Mouse (Mus musculus): Measurements from ENCODE around the gene Npc1l1.

DNA sequence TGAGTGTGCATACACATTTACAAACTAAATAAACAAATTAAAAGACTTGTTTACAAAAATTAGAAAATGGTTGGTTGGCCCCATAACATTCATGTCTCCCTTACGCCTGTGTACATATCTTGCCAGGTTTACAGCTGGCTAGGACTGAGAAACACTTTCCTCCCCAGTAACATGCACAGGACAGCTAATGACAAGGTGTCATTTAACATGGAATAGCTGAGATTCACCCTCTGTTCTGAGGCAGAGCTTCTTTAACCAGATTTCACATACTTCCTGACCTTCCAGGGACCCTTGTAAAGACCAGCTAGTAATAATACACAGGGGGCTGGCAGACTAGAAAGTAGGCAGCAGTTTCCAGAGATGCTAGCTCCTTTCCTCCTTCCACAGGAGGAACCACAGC is 21.8 kb downstream of the Npc1l1 start:
- TF ChIP-seq GATA1 (IDR thresholded peaks at IDR 0.05; ENCODE audit: borderline replicate concordance, low read length) (no peak), FLI1 (IDR thresholded peaks at IDR 0.05; ENCODE audit: low read length) (no peak)
